Mouse (Mus musculus) cerebellum, postnatal 4 days (tissue): ENCODE measurements at regions not wholly inside any gene's neighbourhood (a gene's known extent, or its start where the extent isn't known, plus 50 kb on each side); places are given as distances from the start of the nearest gene placed in this dataset.
A peak's percentile ranks its signal among the peaks of the same experiment; 100 is the strongest.

ENCODE experiments used
- DNase-seq, 2 experiments: peaks; one replicate each; pipeline ENCODE4 v3.0.0; 2022; ENCODE audit warnings: low spot score in 2 of 2, mixed read lengths in 1 of 2

DNA sequence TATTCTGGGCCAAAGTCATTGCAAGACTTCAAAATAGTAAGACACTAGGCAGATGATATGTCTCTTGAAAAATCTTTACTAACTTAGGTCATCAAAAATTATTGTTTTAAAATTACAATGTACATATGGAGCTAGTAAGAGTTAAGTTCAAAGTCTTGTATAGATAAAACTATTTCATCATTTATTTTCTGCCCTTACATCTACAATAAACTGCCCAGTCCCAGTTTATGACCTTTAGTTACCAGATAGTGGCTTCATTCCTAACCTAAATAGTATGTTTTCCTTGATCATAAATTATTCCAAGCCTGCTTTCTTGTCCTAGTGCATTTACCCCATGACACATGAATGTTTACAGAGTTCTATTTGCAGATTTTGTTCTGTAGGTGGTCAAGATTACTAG lies 72.9 kb downstream of the Manea start:
- no peak for DNase-seq

DNA sequence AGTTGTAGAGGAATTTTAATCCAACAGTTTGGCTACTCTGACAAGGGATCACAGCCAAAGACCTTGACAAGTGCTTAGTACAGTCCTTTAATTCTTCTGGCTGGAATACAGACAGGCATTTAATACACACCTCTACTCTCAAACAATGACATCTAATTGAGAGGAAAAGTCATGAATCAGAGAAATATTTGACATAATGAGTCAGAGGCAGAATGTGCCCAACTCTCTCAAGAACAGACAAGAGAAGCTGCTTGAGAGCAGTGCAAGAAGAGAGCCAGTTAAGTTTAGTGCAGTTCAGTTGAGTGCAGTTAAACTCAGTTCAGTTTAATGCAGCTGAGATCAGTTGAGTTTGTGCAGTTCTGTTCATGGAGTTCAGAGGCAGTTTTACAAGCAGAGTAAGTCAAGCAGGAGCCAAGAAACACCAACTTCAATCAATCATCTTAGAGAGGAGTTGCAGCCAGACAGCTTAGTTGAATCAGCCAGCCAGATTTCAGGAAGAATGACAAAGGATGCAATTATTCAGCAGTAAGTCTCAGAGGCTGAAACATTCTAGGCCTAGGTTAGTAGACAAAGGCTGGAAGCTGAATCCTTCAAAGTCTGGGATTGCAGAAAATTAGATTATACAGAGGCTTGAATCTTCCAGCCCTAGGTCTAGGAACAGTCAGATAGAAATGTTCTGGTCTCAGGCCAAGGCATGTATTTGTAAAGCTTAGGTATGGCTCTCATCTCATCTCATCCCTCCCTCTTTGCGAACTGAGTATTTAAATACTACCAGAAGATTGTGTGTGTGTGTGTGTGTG lies 87.3 kb downstream of the Manea start:
- no peak for DNase-seq

DNA sequence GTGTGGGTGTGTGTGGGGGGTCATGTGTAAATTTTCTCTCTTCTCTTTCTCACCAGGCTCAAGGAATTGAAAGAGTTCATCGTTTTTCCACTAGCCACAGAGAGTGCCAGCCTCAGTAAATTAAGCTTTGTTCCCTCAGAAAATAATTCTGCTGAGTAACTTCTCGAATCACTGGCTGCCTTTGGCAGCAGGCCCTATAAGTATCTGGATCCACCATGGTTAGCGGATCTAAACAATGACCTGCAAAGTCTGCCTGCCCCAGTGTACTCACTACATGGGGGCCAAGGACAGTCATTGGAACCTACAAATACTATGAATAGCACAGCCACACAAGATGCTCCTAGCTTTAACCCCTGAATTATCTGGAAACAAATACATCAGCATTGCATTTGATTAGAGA lies 90.8 kb downstream of the Manea start:
- DNase-seq, result no peak

DNA sequence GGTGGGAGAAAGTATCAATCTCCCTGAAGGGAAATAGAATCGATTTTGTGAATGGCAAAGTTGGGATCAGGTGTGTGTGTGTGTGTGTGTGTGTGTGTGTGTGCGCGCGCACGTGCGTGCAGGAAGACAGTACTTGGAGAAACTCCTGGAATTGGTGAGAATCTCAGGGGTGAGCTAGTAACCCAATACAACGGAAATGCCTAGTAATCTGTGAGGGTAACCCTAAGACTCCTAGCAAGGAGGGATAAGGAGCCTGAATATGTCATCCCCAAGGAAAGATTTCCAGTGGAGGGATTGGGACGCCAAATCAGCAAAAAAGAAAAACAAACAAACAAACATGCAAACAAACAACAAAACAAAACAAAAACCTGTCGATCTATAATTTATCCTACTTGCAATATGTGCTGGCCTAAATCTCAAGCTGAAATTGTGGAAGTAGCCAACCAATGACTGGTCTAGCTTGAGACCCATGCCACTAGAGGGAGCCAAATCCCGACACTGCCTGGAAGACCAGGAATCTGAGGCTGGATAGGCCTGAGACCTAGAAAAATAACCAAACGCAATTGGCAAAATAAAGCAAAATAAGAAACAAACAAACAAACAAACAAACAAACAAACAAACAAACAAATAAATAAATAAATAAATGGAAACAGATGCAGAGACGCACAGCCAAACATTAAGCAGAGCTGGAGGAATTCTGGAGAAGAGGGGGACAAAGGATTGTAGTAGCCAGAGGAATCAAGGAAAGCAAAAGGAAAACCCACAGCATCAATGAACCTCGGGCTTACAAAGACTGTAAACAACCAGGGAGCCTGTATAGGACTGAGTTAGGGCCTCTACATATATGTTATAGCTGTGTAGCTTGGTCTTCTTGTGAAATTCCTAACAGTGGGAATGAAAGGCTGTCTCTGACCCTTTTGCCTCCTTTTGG lies 98.5 kb downstream of the Manea start:
- DNase-seq, result peak; percentile 29 to 63

DNA sequence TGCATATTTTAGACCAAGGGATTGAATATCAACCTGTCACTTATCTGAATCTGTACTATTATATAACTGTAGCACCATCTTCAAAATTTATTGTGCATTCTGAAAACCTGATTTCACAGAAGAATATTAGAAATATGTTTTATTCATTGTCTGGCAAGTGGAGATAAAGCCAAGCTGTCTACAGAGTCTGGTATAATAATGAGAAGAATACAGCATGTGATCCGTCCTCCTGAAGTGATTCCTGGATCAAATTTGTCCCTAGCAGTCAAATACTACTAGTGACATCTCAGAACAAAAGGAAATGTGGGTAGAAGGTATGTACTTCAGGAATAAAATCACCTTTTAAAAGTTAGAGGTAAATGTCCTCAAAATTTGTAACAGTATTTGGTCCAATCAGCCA lies 123.4 kb downstream of the Manea start:
- no peak for DNase-seq
